Mouse (Mus musculus) yolk sac, embryonic 10.5 days (tissue): ENCODE data around the gene Zswim1.
"Not testable (repeated sequence)": the region's sequence is repeated elsewhere in the genome, so short reads cannot be mapped to it uniquely, and the experiment has no call there.

ENCODE experiments used
- DNase-seq: peaks from one replicate; pipeline ENCODE4 v3.0.0-alpha.2; 2017; ENCODE audit warnings: low spot score

Zswim1 gene

GRCm38 (mm10) chr2:164829090-164829489, 6.6 kb downstream of the Zswim1 start:
- DNase-seq = no peak

DNA sequence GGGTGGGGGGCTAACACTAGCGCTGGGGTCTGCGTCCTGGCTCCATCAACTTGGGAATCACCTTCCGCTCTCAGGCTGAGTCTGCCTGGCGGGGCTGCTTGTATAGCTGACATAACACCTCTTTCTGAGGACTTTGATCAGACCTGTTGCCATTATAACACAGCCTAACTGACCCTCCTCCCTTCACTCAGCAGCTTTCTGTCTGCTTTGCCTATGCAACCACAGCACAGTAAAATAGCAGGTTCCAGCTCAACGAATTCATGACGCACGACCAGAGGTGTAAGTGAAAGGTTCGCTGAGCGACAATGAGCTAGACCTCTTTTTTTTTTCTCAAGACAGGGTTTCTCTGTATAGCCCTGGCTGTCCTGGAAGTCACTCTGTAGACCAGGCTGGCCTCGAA, 8.5 kb downstream of the Zswim1 start:
- peak; percentile 82 for DNase-seq

DNA sequence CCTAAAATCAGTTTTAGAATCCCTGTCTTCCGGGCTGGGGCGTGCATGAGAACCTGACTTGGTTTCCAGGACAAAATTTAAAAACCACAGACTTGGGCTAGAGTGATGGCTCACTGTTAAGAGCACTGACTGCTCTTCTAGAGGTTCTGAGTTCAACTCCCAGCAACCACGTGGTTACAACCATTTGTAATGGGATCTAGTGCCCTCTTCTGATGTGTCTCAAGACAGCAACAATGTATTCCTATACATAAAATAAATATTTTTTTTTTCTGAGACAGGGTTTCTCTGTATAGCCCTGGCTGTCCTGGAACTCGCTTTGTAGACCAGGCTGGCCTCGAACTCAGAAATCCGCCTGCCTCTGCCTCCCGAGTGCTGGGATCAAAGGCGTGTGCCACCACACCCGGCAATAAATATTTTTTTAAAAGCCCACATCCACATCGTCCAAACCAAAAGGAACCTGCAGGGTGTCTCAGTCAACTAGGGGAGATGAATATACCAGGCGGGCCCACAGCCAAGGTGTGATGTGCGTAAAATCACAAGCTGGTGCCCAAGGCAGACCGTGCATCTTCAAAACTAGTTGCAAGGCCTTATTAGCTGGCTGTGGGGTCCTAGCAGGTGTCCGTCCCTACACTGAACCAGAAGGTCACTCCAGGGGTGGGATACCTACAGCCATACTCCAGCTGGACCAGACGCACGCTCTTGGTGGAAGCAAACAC, 9.7 kb downstream of the Zswim1 start:
- no peak for DNase-seq

- DNase-seq = peak; percentile 85
Measured at GRCm38 (mm10) chr2:164832748-164833301, 10.3 kb downstream of the Zswim1 start, which contains the start of gene Ctsa. Gene Ctsa (plus strand): TSS chr2:164832873.

DNA sequence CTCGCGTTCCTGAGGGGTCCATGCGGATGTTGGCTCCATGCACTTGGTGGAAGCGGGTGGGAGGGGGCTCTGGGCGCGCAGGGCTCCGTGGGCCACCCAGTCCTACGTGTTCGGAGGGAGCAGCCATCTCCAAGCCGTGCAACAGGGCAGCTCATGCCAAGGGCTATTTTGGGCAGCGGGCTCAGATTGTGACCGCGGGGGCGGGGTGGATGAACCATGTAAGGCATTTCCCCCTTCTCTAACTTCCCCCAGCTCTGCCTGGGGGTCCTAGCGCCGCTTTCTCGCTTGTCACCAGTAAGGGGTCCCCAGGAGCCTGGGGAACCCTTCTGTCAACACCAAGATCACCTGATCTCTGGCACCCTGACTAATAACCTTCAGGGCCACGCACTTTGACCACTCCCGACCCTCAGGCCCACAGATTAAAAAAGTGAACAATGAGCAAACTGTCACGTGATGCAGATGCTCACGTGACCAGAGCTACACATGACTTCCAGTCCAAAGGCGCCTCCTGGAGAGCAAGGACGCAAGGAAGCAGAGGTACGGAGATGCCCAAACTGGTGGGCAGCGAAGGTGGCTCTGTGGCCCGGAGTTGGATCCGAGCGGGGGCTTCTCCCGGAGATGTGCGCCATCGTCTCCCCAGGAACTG, 11.0 kb downstream of the Zswim1 start, which contains the start of gene Neurl2:
Gene Neurl2 (minus strand): TSS at position 143 of the 646 bp plus-strand sequence.
- DNase-seq = peak; percentile 92

DNA sequence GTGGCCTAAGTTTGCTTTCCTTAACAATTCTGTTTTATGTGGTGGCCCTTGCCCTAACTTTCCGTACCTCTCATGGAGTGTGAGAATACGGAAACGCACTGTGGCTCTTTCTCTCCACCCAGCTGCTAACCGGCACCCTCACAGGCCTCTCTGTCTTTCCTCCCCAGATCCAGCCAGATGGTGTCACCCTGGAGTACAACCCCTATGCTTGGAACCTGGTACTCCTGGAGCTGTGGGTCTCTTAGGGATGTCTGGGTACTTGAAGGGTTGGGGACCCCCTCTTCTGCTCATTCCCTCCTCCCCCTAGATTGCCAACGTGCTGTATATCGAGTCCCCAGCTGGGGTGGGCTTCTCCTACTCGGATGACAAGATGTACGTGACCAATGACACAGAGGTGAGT, 12.0 kb downstream of the Zswim1 start:
- DNase-seq = no peak

GRCm38 (mm10) chr2:164835164-164835563, 12.7 kb downstream of the Zswim1 start:
- no peak for DNase-seq

GRCm38 (mm10) chr2:164845782-164846181, 23.3 kb downstream of the Zswim1 start:
- no peak for DNase-seq

GRCm38 (mm10) chr2:164850061-164850460, 27.6 kb downstream of the Zswim1 start:
- no peak for DNase-seq

GRCm38 (mm10) chr2:164855572-164855971, 33.1 kb downstream of the Zswim1 start:
- not testable (repeated sequence) for DNase-seq

DNA sequence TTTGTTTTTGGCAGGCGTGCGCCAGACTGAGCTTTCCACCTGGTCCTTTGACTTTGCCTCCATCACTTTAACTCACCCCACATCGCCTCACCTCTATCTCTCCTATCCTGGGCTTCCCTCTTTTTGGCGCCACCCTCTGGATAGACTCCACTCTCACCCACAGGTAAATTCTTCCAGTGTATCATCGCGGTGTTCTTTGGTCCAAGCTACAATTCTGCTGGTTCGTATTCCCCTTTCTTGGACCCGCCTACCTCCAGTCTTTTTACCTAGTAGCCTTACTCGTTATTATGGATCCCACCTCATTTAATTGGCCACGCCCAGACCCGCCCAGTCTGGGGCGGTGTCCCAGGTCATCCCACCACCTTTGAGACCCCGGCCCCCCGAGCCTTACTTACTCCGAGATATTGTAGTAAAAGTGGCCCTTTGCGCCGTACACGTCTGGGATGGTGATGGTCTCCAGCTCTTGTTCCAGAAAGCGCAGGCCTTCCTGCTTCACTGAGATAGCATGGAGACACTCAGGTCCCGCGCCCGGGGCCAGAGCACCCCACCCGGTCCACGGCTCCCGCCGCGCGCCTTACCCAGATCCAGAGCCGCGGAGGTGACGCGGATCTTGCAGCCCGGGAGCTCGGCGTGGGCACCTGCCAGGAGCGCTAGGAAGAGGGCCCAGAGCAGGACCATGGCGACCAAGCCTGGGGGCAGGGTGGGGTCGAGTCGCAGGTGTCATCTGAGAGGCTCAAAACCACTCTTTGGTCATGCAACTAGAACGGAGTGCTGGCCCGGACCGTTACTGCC, 34.0 kb downstream of the Zswim1 start:
- no peak for DNase-seq

GRCm38 (mm10) chr2:164857101-164857821, 34.8 kb downstream of the Zswim1 start, which contains the start of gene Pltp:
Gene Pltp (minus strand): TSS chr2:164857711.
- DNase-seq = no peak

DNA sequence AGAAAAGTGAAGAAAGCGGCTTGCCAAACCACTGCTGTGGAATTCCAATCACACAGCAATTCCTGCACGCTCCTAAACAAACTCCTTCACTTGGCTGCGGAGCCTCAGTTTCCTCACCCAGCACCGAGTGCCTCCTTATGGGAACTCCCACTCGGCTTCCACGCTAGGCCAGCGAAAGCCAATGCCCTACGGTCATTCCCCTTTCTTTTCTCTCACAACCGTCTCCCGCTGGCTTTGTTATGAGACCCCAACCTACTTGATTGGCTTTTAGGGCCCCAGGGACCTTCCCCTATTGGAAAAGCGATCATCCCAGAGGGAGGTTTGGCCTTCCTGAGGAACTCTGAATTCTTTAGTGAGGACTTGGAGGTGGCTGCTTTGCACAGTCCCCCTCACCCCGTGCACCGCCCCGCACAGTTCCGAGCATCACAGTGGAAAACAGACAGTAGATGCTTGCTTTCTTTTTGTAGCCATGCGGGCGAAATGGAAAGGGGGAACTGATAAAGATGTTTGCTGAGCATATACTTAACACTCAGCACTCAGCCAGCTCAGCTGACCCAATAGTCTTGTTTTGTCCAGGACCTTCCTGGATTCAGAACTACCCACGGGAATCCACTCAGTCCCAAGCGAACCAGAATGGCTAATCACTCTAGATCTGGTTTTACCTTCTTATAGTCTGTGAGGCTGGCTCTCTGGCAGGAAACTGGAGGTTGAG, 35.5 kb downstream of the Zswim1 start:
- no peak for DNase-seq

GRCm38 (mm10) chr2:164859155-164859554, 36.7 kb downstream of the Zswim1 start:
- DNase-seq = no peak

- no peak for DNase-seq
Measured at GRCm38 (mm10) chr2:164859640-164860432, 37.4 kb downstream of the Zswim1 start.

- DNase-seq = no peak
Measured at GRCm38 (mm10) chr2:164861094-164861493, 38.6 kb downstream of the Zswim1 start.

GRCm38 (mm10) chr2:164862179-164862861, 39.8 kb downstream of the Zswim1 start:
- DNase-seq = no peak

DNA sequence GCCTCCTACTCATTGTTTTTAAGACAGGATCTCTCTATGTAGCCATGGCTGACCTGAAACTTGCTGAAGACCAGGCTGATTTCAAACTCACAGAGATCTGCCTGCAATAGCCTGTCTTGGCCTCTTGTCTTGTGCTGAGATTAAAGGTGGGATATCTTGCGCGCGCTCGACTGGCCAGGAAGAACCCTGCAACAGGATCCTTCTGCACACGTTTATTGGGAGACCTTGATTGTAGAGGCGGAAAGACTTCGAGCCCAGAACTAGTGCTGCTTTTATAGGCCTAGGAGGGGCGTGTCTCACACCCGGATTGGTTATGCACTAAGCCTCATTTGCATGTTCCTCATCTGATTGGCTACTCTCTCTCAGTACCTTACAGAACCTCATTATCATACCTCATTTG, 40.9 kb downstream of the Zswim1 start:
- not testable (repeated sequence) for DNase-seq

- no peak for DNase-seq
Measured at GRCm38 (mm10) chr2:164864593-164864992, 42.1 kb downstream of the Zswim1 start.
